Mouse (Mus musculus) heart, postnatal 10 days (tissue): ENCODE results near the gene Agap1. TPM values are rescaled to one million over a fixed set of nuclear protein-coding genes. Genes with fewer than 3 reads are reported as not detected.
A peak's percentile ranks its signal among the peaks of the same experiment; 100 is the strongest.

ENCODE experiments used
- DNase-seq, 2 experiments: peaks; one replicate each; pipeline ENCODE4 v3.0.0; 2021
- intact Hi-C: fragments of 180-260 bp; cut with DNase I; formaldehyde crosslinking; loops from one replicate; pipeline ENCODE4 v1.15.1; 2025
- total RNA-seq, 2 experiments: library from RNA; stranded (reverse); gene quantifications; 2 replicates each; pipeline ENCODE4 v1.2.3; 2021

Gene Agap1
- total RNA-seq, 2 experiments from 2014 or later, result 54.4 to 57.6 TPM

DNA sequence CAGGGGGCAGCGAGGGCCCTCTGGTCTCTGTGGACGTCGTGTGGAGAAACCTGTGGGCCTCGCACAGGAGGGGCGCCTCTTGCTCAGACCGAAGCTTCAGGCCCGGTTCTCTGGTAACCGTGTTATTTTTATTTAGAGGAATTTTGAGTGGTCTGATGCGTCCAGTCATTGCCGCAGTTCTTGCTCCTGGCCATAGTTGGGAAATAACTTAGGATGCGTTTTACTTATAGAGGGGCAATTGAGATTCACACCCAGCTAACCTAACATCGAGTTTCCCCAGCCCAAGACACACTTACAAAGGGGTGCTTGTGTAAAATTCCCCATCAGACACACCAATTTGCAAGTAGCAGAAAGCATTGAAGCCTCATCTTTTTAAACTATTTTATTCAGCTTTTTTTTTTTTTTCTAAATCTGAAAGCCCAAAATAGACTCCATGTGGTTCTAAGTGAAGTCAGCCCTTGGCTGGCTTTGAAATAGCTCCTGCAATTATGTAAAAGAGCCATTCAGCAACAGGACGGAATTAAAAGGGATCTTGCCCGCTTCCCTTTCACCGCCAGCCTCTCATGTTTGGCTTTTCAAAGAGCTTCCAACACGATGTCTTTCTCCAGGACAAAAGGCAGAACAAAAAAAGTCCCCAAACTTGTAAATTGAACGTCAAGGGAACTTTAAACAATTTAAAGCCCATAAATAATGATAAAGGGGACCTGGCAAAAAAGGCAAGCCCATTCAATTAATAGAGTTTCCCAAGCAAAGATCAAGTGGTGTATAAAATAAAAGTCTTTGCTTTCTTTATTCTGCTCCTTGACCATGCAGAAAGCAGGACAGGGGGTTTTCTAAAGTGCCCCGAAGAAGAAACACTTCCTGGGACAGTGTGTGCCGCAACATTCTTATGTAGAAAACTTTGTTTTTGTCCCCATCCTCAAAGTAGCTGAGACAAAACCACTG, 480.0 kb downstream of the Agap1 start:
- intact Hi-C loops, result loop anchor here (10.0 kb wide), 1 partner anchor 700 kb away; no protein-coding TSS in a partner anchor
- DNase-seq, result peak in 1 of 2 experiments; percentile 10

DNA sequence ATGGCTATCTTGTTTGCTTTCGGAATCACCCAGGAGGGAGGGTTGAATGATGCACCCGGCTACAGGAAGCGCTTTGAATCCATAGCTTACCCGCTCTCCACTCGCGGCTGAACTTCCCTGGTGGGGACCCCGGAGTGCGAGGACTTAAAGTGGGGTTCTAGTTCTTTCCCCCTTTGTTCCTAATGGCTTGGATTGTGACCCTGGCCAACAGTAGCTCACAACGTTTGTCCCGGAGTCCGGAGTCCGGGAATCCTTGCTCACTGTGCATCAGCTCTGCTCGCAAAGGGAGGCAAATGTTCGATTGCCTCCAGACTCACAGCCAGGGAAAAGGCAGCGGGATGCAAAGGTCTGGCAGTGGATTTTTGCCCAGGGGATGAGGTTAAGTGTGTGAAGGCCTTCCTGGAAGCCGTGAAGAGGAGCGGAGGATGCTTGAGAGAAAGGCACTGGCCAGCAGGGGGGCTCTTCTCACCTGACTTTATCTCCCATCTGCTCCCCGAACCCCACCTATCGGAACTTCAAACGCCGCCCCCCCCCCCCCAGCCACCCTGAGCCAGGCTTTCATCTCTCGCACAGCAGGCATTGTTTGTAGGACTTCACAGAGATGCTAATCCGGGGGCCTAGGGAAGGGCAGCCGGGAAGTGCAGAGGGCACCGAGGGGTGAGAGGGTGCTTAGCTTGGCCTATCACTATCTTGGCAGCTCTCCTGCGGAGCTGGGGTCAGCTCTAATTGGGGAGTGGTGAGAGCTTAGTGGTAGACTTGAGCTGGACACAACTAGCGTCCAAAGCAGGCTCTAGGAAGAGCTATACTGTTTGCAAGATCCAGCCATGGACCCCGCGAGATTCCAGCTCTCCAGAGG, 481.1 kb downstream of the Agap1 start:
- intact Hi-C loops, result loop anchor here (10.0 kb wide), 1 partner anchor 701 kb away; no protein-coding TSS in a partner anchor

DNA sequence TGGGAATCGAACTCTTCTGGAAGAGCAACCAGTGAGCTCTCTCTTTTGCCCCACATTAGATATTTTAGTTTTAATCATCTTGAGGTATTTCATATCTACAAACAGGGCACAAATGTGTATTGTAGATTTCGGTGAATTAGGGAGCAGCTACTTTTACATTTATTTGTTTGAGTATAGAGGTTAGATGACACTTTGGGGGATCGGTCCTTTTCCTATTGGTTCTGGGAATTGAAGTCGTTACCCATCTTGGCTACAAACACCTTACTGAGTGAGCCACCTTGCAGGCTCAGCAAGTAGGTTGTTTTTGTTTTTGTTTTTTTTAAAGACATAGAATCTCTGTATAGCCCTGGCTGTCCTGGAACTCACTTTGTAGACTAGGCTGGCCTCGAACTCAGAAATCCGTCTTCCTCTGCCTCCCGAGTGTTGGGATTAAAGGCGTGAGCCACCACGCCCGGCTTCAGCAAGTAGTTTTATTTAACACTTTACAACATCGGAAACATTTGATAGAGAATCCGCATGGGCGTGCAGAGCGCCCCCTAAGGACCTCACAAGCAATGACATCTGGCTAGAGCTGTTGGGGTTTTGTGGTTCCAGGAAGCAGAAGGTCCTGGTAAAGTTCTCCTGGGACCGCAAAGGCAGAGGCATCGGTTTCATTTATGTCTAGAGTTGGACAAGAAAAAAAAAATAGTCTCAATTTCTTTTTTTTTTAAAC, 484.4 kb downstream of the Agap1 start:
- DNase-seq, result no peak
- intact Hi-C loops, result loop anchor here (10.0 kb wide), 1 partner anchor 704 kb away; no protein-coding TSS in a partner anchor

More for the DNA sequence above, 481.1 kb downstream of the Agap1 start:
- no peak for DNase-seq

DNA sequence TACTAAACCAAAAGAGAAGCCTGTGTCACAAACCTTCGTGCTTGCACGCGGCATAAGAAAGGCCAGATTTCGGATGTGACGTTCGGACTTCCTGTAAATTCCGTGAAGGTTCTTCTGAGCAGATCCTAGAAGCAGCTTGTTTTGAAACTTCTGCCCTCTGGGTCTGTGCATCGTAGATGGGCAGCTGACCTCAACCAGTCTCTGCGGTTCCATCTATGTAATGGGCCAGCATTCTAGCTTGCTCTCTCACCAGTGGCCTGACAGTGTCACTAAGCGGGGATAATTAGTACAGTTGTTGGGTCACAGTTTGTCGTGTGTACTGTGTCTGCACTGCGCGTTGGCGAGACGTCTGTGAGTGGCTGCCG, 485.0 kb downstream of the Agap1 start:
- intact Hi-C loops, result loop anchor here (10.0 kb wide), 1 partner anchor 705 kb away; no protein-coding TSS in a partner anchor
- no peak for DNase-seq

DNA sequence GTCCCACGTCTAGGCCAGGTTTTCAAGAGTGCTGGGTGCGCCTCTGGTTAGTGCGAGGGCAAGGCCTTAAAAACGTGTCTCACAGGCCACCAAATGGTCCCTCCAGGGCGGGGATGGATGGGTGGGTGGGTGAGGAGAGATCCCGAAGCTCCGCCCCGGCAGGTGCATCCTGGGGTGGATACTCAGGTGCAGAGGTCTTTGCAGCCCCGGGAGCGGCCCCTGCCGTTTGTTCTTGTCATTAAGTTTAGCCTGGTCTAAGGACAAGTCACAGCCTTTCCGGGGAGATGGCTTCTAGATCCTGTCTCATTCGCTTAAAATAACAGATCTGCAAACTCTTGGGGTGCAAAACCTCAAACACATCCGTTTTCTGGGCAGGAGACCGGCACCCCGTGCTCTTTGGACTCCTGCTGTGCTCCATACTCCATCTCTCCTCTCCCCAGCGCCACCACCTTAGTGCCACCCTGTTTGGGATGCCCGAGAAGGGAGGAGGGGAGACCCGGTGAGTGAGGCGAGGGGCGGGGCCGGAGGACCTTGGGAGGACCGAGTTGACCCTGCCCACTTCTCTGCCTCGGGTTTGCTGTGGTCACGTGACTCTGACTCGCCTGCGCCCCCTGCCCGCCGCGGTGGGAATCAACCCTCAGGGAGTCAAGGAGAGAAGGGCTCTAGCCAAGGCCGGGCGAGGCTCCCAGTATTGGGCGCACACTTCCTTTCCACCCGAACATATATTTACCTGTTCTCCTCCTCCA, 485.5 kb downstream of the Agap1 start:
- intact Hi-C loops, result loop anchor here (5.0 to 10.0 kb wide), 5 partner anchors 83 to 705 kb away; no protein-coding TSS in a partner anchor
- DNase-seq, result peak; percentile 76 to 89

DNA sequence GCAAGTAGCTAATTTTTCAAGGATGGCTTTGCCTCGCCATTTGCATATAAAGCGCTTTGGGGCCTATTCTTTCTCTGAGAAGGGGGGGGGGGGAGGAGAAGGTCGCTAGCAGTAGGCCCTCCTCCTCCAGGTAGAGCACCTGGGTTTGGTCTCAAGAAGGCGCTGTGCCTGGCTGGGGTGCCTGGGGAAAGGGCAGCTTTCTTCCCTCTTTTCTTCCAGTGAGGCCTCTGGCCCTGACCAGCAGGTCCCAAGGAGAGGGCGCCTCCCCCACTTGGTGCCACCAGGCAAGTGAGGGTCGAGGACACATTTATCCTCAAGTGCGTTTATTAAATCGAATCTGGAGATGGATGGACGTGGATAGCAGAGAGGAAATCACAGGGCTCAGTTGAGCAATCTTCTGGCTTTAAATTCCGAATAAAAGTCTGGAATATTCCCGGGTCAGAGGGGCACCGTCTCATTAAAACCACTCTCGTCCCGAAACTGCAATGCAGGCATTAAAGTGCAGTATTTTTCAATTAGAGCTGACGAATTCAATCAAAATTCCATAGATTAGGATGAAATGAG, 486.4 kb downstream of the Agap1 start:
- intact Hi-C loops, result loop anchor here (5.0 kb wide), 4 partner anchors 84 to 404 kb away; no protein-coding TSS in a partner anchor
- DNase-seq, result no peak

DNA sequence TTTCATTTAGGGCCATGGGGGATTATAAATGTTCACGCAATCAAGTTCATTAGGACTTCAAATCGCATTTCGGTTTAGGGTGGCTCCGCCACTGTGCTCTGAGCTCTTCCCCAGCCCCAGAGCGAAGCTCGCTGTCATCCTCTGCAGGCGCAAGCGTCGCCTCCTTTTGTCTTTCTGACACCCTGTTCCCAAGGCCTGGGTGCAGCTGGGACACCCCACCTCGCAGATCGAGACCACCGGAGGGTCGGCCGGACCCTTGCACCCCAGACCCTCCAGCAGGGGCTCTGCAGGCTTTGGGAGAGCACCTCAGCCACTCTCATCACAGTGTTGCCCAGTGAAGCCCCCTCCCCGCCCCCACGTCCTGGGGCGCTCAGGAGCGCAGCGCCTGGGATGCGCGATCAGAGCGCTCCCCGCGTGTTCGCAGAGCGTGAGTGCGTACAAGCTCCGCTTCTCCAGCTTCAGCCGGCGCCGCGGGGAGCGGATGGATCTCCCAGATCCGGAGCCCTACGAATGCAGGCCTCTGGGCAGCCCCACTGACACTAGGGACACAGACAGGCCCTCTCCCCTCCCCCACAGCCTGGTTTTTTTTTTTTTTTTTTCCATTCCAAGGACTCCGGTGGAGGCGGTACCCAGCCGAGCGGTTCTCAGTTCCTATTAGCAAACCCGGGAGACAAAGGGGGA, 487.2 kb downstream of the Agap1 start:
- DNase-seq, result peak in 1 of 2 experiments; percentile 23
- intact Hi-C loops, result loop anchor here (2.0 to 5.0 kb wide), 5 partner anchors 85 to 405 kb away; no protein-coding TSS in a partner anchor

DNA sequence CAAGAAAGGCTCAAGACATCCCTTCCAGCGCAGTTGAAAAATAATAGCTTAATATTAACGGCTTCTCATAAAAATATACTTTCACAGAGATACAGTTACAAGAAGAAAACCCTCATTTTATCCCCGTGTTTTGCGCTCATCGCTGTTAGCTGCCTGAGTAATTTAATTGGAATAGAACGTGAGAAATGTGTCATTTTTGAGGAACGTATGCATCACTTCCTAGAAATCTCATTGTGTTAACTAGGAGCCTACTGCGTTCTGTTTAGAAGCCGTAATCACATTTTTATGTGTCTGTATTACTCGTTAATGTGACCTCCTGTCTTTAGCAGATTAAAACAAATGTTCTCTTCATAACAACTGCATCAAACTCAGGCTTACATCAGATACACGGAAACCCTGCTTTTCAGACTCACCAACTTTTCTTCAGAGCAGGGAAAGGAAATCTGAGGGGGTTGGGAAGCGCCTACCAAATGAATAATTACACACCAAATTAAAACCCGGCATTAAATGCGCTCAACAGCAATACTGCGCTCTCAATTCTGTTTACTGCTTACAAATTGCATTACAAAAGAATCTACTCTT, 487.9 kb downstream of the Agap1 start:
- intact Hi-C loops, result loop anchor here (2.0 to 5.0 kb wide), 5 partner anchors 85 to 405 kb away; no protein-coding TSS in a partner anchor
- DNase-seq, result no peak

DNA sequence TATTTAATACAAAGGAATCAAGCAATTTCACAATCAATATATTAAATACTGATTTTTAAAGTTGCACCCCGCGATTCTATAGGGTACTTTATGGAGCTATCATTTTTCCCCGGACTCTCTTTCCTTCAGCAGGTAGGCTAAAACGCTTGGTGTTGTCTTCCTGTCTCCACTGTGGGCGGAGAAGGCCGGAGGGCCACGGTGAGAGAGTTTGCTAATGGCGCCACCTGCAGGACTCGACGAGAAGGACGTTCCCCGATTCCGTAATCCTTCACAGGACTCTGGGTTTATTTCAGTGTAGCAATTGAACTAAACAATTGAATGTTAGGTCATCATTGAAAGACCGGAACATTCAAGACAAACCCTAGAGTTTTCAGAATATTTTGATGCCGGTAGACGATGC, 488.6 kb downstream of the Agap1 start:
- intact Hi-C loops, result loop anchor here (1.0 to 5.0 kb wide), 6 partner anchors 86 to 406 kb away; no protein-coding TSS in a partner anchor
- peak; percentile 82 to 90 for DNase-seq
